Mouse (Mus musculus) liver, embryonic 11.5 days (tissue): ENCODE measurements around the gene Uchl1. TPM values are rescaled to one million over a fixed set of nuclear protein-coding genes. Genes with fewer than 3 reads are reported as not detected.

Experiments
- ATAC-seq: fragments of 200-750 bp; cut with Nextera tagmentation; replicated peaks from 2 replicates; pipeline ENCODE4 v1.8.0; 2017; ENCODE audit warnings: moderate number of reproducible peaks, mild to moderate bottlenecking, moderate TSS enrichment, moderate library complexity; ENCODE audit not compliant: low FRiP score
- DNase-seq: peaks from one replicate; pipeline ENCODE4 v3.0.0-alpha.2; 2017; ENCODE audit warnings: low spot score
- H3K27ac ChIP-seq: fragments of 300-500 bp; sonication (generic); 2 replicates; pipeline ENCODE4 v1.5.1; 2014; ENCODE audit warnings: mild to moderate bottlenecking, low read depth, low read length, control low read depth
- H3K27me3 ChIP-seq: fragments of 300-500 bp; sonication (generic); replicated peaks from 2 replicates; pipeline ENCODE4 v1.6.1; 2014; ENCODE audit warnings: low read length, mixed read lengths; ENCODE audit not compliant: control insufficient read depth, insufficient read depth
- H3K36me3 ChIP-seq: fragments of 300-500 bp; sonication (generic); 2 replicates; pipeline ENCODE4 v1.6.1; 2014; ENCODE audit warnings: mild to moderate bottlenecking, low read length, moderate library complexity, mixed read lengths; ENCODE audit not compliant: control insufficient read depth, insufficient read depth
- H3K4me1 ChIP-seq: fragments of 300-500 bp; sonication (generic); replicated peaks from 2 replicates; pipeline ENCODE4 v1.6.1; 2014; ENCODE audit warnings: low read length, mixed read lengths; ENCODE audit not compliant: control insufficient read depth, insufficient read depth
- H3K4me2 ChIP-seq: fragments of 300-500 bp; sonication (generic); 2 replicates; pipeline ENCODE4 v1.6.1; 2014; ENCODE audit warnings: mild to moderate bottlenecking, control low read depth, moderate library complexity
- H3K4me3 ChIP-seq: fragments of 300-500 bp; sonication (generic); 2 replicates; pipeline ENCODE4 v1.5.1; 2014; ENCODE audit warnings: low read depth, low read length, control low read depth
- H3K9ac ChIP-seq: fragments of 300-500 bp; sonication (generic); 2 replicates; pipeline ENCODE4 v1.6.1; 2014; ENCODE audit warnings: low read depth, low read length, control low read depth
- H3K9me3 ChIP-seq: fragments of 300-500 bp; sonication (generic); 2 replicates; pipeline ENCODE4 v1.6.1; 2016; ENCODE audit warnings: low read length, inconsistent platforms, mixed read lengths; ENCODE audit not compliant: control insufficient read depth
- WGBS: fragments of 180-500 bp; shearing (Covaris S2); extraction: QIAGEN DNeasy Blood & Tissue Kit; methylation state at CpG from one replicate; pipeline ENCODE4 v1.1.7; 2014; 5-methylcytosine and 5-hydroxymethylcytosine counted together
- polyA plus RNA-seq: library from polyadenylated mRNA; unstranded; fragments of >200 nt; fragmentation: Nextera tagmentation; extraction: Ambion mirVana; gene quantifications from 2 replicates; pipeline ENCODE4 v1.2.1, GENCODE M21; 2014

The Uchl1 gene
- 11.3 and 14.0 TPM in 2 replicates for polyA plus RNA-seq

DNA sequence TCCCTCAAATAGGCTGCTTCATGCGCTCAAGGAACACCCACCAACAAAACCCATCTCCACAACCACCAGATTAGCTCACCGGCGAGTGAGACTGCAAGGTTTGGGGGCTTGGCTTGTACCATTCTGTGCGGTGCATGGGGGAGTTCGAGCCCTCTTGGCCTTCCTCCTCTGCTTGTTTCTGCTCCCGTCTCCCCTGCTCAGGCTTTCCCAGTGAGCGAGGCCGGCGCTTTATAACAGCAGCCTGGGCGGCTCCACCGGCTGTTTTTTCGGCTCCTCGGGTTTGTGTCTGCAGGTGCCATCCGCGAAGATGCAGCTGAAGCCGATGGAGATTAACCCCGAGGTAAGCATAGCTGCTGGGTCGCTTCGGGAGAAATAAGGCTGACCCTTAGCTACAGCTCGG lies at the start of gene Uchl1:
TSS of gene Uchl1 (plus strand) at position 109 of the 400 bp plus-strand sequence.
- peak within 1 kb of the TSS; percentile 45 for H3K4me3 ChIP-seq
- no peak within 1 kb of the TSS for H3K27ac ChIP-seq
- H3K27me3 ChIP-seq: peaks cover 39% of the 10 kb centered on the region
- WGBS: under 1% methylated on average over 20 of the region's 20 CpGs
- DNase-seq: peak; percentile 70
- ATAC-seq: 0 out of 2 replicates have a peak, but pooled peaks have one; percentile 53
- H3K36me3 ChIP-seq: no peaks in the 10 kb centered on the region
- H3K9me3 ChIP-seq: no peaks in the 10 kb centered on the region
- H3K4me2 ChIP-seq: peak within 1 kb of the TSS; percentile 77
- H3K4me1 ChIP-seq: 0 out of 2 replicates have a peak, but pooled peaks cover 4% of the 10 kb centered on the region
- no peak within 1 kb of the TSS for H3K9ac ChIP-seq

DNA sequence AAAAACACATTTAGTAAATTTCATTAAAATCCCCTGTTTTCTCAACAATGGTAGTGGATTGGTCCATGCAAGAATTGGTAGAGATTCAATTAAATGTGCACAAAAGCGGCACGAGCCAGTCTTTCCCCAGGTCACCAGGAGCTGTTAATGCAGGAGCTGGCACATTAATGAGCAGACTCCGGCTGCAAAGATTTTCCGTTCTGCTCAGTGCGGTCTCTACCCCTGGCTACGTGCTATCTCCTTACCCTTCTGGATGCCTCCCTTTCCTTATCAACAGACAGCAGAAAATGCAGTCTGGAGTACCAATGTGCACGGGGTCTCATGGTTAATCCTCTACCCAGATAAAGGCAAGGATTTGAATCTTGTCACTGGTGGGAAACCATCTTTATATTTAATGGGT lies 48.1 kb upstream of the Uchl1 start:
- H3K9ac ChIP-seq: no peak overlapping the region
- 42% methylated on average over 7 of the region's 7 CpGs for WGBS
- H3K27ac ChIP-seq: no peak overlapping the region
- no peaks in the 10 kb centered on the region for H3K36me3 ChIP-seq
- H3K4me2 ChIP-seq: no peak overlapping the region
- H3K4me1 ChIP-seq: no peaks in the 10 kb centered on the region
- DNase-seq: no peak
- no peak overlapping the region for H3K4me3 ChIP-seq
- H3K27me3 ChIP-seq: no peaks in the 10 kb centered on the region
- H3K9me3 ChIP-seq: no peaks in the 10 kb centered on the region
- ATAC-seq: no peak

DNA sequence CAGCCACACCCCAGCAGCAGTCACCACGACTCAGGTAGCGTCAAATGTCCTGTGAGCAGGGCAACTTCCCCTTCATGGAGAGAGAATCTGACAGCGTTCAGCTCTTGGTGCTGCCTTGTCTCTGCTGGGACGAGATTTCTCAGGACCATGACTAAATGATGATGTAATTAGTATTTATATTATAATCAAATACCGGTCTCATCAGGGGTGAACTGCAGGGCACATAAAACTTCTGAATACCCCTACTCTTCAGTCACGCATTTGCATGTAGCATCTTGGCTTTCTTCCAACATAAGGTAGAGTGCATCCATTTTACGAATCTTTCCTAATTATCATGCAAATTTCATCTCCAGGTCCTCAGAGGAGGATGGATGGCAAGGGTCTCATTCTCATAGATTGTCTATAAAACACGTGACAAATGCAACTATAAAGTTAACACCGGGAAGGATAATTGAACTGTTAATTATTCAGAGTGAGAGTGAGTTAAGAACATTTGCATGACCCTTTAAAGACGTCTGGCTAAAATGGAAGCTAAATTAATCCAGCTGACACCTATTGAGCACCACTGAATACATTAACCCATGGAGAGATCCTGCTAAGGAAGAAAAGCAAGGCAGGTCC lies 40.3 kb upstream of the Uchl1 start:
- 71% methylated on average over 10 of the region's 10 CpGs for WGBS
- Histone ChIP-seq H3K4me3 (no peak overlapping the region), H3K36me3 (no peaks in the 10 kb centered on the region), H3K27ac (no peak overlapping the region), H3K4me2 (no peak overlapping the region), H3K27me3 (no peaks in the 10 kb centered on the region), H3K9ac (no peak overlapping the region), H3K9me3 (no peaks in the 10 kb centered on the region), H3K4me1 (no peaks in the 10 kb centered on the region)
- DNase-seq: no peak
- ATAC-seq: no peak

GRCm38 (mm10) chr5:66642156-66642555 lies 33.7 kb upstream of the Uchl1 start:
- no peaks in the 10 kb centered on the region for H3K4me1 ChIP-seq
- no peak overlapping the region for H3K4me2 ChIP-seq
- H3K4me3 ChIP-seq: no peak overlapping the region
- H3K9me3 ChIP-seq: 0 out of 2 replicates have a peak, but pooled peaks cover 3% of the 10 kb centered on the region
- DNase-seq: no peak
- 78% methylated on average over 4 of the region's 4 CpGs for WGBS
- no peaks in the 10 kb centered on the region for H3K27me3 ChIP-seq
- H3K36me3 ChIP-seq: no peaks in the 10 kb centered on the region
- no peak overlapping the region for H3K27ac ChIP-seq
- H3K9ac ChIP-seq: no peak overlapping the region
- no peak for ATAC-seq

DNA sequence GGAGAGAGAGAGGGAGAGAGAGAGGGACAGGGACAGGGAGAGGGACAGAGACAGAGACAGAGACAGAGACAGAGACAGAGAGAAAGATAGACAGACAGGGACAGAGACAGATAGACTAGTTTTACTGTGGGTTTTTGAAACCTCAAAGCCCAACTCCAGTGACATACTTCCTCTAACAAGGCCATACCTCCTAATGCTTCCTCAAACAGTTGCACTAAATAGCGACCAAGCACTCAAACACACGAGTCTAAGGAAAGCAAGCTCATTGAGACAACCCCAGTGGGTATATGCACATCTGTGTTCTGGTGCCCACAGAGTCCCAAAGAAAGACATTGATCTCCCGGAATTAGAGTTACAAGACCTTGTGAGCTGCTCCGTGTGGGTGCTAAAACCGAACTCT lies 32.6 kb upstream of the Uchl1 start:
- H3K4me1 ChIP-seq: no peaks in the 10 kb centered on the region
- ATAC-seq: no peak
- WGBS: 67% methylated on average over 5 of the region's 5 CpGs
- no peak overlapping the region for H3K4me2 ChIP-seq
- H3K4me3 ChIP-seq: no peak overlapping the region
- H3K9ac ChIP-seq: no peak overlapping the region
- no peak for DNase-seq
- H3K27ac ChIP-seq: no peak overlapping the region
- H3K27me3 ChIP-seq: no peaks in the 10 kb centered on the region
- 0 out of 2 replicates have a peak, but pooled peaks cover 3% of the 10 kb centered on the region for H3K9me3 ChIP-seq
- no peaks in the 10 kb centered on the region for H3K36me3 ChIP-seq

- H3K4me1 ChIP-seq: no peaks in the 10 kb centered on the region
- no peaks in the 10 kb centered on the region for H3K27me3 ChIP-seq
- no peak overlapping the region for H3K9ac ChIP-seq
- 36% methylated on average over 7 of the region's 7 CpGs for WGBS
- ATAC-seq: no peak
- no peak for DNase-seq
- no peak overlapping the region for H3K4me3 ChIP-seq
- no peak overlapping the region for H3K27ac ChIP-seq
- H3K9me3 ChIP-seq: no peaks in the 10 kb centered on the region
- H3K36me3 ChIP-seq: no peaks in the 10 kb centered on the region
- H3K4me2 ChIP-seq: no peak overlapping the region
These were observed 28.4 kb upstream of the Uchl1 start for GRCm38 (mm10) chr5:66647504-66647903.

DNA sequence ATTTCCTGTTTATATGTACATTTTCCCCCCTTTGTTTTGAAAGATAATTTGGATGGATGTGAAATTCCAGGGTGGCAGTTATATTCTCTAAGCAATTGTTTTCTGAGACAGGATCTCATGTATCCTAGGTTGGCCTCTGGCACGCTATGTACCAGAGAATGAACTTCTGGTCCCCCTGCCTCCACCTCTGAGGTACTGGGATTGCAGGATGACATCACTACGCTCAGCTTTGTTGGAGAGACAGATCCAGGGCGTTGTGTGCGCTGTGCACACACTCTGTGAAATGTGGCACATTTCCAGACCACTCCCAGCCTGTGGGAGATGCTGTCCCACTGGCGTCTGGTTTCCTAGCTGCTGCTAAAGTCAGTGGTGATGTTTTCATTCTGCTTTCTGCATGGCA lies 21.7 kb upstream of the Uchl1 start:
- H3K27me3 ChIP-seq: no peaks in the 10 kb centered on the region
- H3K9ac ChIP-seq: no peak overlapping the region
- no peaks in the 10 kb centered on the region for H3K36me3 ChIP-seq
- 64% methylated on average over 5 of the region's 5 CpGs for WGBS
- no peak overlapping the region for H3K4me3 ChIP-seq
- H3K27ac ChIP-seq: no peak overlapping the region
- H3K4me1 ChIP-seq: no peaks in the 10 kb centered on the region
- DNase-seq (no peak), ATAC-seq (no peak)
- H3K9me3 ChIP-seq: no peaks in the 10 kb centered on the region
- no peak overlapping the region for H3K4me2 ChIP-seq

GRCm38 (mm10) chr5:66675189-66675890 lies 551 bp upstream of the Uchl1 start:
- Histone ChIP-seq H3K4me2 (peak overlapping the region; percentile 77), H3K36me3 (no peaks in the 10 kb centered on the region), H3K9ac (no peak overlapping the region), H3K4me1 (0 out of 2 replicates have a peak, but pooled peaks cover 4% of the 10 kb centered on the region), H3K27me3 (peaks cover 39% of the 10 kb centered on the region), H3K4me3 (peak overlapping the region; percentile 45; the same call in 1 of the 2 replicates), H3K27ac (no peak overlapping the region), H3K9me3 (no peaks in the 10 kb centered on the region)
- DNase-seq (no peak), ATAC-seq (no peak)
- 2% methylated on average over 18 of the region's 18 CpGs for WGBS
